Mouse (Mus musculus): ENCODE measurements at regions not wholly inside any gene's neighbourhood (a gene's known extent, or its start where the extent isn't known, plus 50 kb on each side); places are given as distances from the start of the nearest gene placed in this dataset.

DNA sequence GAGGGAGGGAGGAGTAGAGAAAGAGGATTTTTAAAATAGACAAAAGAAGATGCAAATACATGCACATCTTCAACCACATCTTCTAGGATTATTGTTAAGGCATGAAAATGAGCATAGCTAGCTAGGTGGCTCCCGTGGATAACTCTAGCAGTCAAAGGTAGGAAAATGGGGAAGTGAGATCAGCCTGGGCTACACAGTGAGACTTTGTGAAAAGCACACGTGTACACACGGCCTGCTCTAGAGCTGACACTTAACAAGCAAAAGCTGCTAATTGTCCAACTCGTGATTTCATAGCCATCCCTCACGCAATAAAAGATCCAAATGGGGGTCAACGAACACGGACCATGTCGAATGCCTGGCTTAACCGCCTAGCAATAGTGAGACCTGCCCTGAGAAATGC is 642.0 kb upstream of the Sox9 start:
- H3K27ac ChIP-seq (ENCODE audit: low read depth) = no peak overlapping the region
- no peak for ATAC-seq
- 66% methylated on average over 9 of the region's 9 CpGs for WGBS (ENCODE audit: insufficient replicate concordance)
- TF ChIP-seq CTCF (IDR thresholded peaks at IDR 0.05; ENCODE audit: low read depth) (no peak), EP300 (IDR thresholded peaks at IDR 0.05; ENCODE audit: low read depth) (no peak)
- H3K27me3 ChIP-seq (ENCODE audit: insufficient read depth, low read length) = no peaks in the 10 kb centered on the region
- no peak for DNase-seq
- H3K9me3 ChIP-seq (ENCODE audit: low read length) = no peaks in the 10 kb centered on the region
- H3K9ac ChIP-seq (replicated peaks) = no peak overlapping the region
- H3K4me1 ChIP-seq (ENCODE audit: insufficient read depth) = no peaks in the 10 kb centered on the region
- H3K36me3 ChIP-seq (replicated peaks; ENCODE audit: insufficient read depth, low read length) = no peaks in the 10 kb centered on the region
- no peak overlapping the region for H3K4me2 ChIP-seq (ENCODE audit: low read depth, low read length)
- no peak overlapping the region for H3K4me3 ChIP-seq (ENCODE audit: low read depth, low read length)

DNA sequence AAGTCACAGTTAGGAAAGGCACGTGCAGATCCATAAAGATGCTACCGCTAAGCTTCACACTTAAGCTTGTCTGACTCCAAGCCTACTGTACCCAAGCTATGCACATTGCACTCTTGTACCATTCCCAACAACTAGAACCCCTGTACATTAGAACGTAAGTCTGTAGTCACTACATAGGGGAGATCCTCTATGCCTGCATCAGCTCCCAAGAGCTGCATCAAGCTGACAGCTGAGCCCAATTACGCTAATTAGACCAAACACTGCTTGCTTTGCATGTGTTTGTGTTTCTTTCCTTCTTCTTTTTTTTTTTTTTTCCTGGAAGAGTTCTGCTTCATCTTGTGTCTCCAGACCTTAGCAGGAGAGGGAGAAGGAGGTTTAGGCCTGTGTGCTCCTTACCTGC is 641.5 kb upstream of the Sox9 start:
- no peak for TF ChIP-seq EP300 (IDR thresholded peaks at IDR 0.05; ENCODE audit: low read depth)
- no peak for TF ChIP-seq CTCF (IDR thresholded peaks at IDR 0.05; ENCODE audit: low read depth)
- H3K27ac ChIP-seq (ENCODE audit: low read depth) = no peak overlapping the region
- H3K36me3 ChIP-seq (replicated peaks; ENCODE audit: insufficient read depth, low read length) = no peaks in the 10 kb centered on the region
- no peak for DNase-seq
- no peaks in the 10 kb centered on the region for H3K27me3 ChIP-seq (ENCODE audit: insufficient read depth, low read length)
- no peak overlapping the region for H3K4me3 ChIP-seq (ENCODE audit: low read depth, low read length)
- WGBS (ENCODE audit: insufficient replicate concordance) = 76% methylated on average over 4 of the region's 4 CpGs
- no peaks in the 10 kb centered on the region for H3K9me3 ChIP-seq (ENCODE audit: low read length)
- H3K4me1 ChIP-seq (ENCODE audit: insufficient read depth) = no peaks in the 10 kb centered on the region
- no peak overlapping the region for H3K4me2 ChIP-seq (ENCODE audit: low read depth, low read length)
- no peak overlapping the region for H3K9ac ChIP-seq (replicated peaks)
- no peak for ATAC-seq

DNA sequence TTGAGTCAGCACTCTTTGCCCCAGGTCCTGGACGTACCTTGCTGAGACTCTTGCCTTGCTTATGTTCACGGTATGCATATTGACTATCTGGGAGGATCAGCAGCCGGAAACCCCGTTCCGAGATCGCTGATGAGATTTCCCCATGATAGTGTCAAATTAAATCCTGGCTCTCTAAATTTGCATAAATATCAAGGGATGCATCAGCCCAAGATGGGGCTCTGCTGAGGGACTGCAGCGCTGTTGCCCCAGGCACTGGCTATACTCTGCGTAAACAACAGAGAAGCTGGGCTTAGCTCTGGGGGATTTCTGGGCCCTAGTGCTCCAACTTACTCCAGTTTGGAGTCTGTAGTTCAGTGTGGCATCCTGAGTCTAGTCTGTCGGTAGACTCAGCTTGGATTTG is 641.1 kb upstream of the Sox9 start:
- H3K36me3 ChIP-seq (replicated peaks; ENCODE audit: insufficient read depth, low read length) = no peaks in the 10 kb centered on the region
- H3K27ac ChIP-seq (ENCODE audit: low read depth) = no peak overlapping the region
- WGBS (ENCODE audit: insufficient replicate concordance) = 83% methylated on average over 9 of the region's 9 CpGs
- DNase-seq (no peak), ATAC-seq (no peak)
- no peak overlapping the region for H3K9ac ChIP-seq (replicated peaks)
- H3K4me1 ChIP-seq (ENCODE audit: insufficient read depth) = no peaks in the 10 kb centered on the region
- TF ChIP-seq EP300 (IDR thresholded peaks at IDR 0.05; ENCODE audit: low read depth) (no peak), CTCF (IDR thresholded peaks at IDR 0.05; ENCODE audit: low read depth) (no peak)
- H3K4me2 ChIP-seq (ENCODE audit: low read depth, low read length) = no peak overlapping the region
- H3K27me3 ChIP-seq (ENCODE audit: insufficient read depth, low read length) = no peaks in the 10 kb centered on the region
- no peaks in the 10 kb centered on the region for H3K9me3 ChIP-seq (ENCODE audit: low read length)
- H3K4me3 ChIP-seq (ENCODE audit: low read depth, low read length) = no peak overlapping the region

DNA sequence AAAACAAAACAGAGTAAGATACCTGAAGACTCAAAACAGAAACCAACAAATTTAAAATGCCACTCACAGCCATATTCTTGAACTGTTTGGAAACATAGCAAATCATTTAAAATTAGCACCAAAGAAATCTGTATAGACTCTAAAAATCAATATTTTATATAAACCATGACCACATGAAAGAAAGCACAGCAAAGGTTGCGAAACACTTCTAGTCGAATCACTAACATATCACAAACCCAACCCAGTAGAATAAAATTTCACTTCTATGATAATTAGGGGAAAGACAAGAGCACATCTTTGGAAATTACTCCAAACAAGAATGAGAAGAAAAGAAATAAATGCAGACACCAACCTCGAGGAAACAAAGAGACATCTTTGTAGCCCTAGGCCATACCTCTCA is 630.0 kb upstream of the Sox9 start:
- WGBS (ENCODE audit: insufficient replicate concordance) = 75% methylated on average over 3 of the region's 3 CpGs

DNA sequence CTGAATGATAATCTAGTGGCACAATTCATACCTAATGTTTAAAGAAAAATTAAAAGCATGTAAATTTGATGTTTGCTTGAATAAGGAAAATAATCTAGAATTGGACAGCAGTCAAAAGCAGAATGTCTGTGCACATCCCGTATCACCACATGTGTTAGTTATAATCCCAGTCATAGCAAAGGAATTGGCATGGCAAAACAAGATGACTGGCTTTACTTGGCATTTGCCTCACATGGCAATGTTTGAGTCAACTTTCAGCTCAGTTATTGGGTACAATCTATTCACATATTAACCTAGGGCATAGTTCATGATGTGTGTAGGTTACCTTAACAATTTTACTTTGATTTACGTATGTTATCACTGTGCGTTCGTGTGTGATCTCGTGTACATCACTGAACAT is 628.8 kb upstream of the Sox9 start:
- no peak for TF ChIP-seq CTCF (IDR thresholded peaks at IDR 0.05; ENCODE audit: low read depth)
- TF ChIP-seq EP300 (IDR thresholded peaks at IDR 0.05; ENCODE audit: low read depth) = no peak
- DNase-seq (no peak), ATAC-seq (no peak)
- Histone ChIP-seq H3K4me3 (ENCODE audit: low read depth, low read length) (no peak overlapping the region), H3K9me3 (ENCODE audit: low read length) (no peaks in the 10 kb centered on the region), H3K9ac (replicated peaks) (no peak overlapping the region), H3K4me1 (ENCODE audit: insufficient read depth) (no peaks in the 10 kb centered on the region), H3K27me3 (ENCODE audit: insufficient read depth, low read length) (no peaks in the 10 kb centered on the region), H3K4me2 (ENCODE audit: low read depth, low read length) (no peak overlapping the region), H3K27ac (ENCODE audit: low read depth) (no peak overlapping the region), H3K36me3 (replicated peaks; ENCODE audit: insufficient read depth, low read length) (no peaks in the 10 kb centered on the region)
- 83% methylated on average over 5 of the region's 5 CpGs for WGBS (ENCODE audit: insufficient replicate concordance)

More for the DNA sequence above, 630.0 kb upstream of the Sox9 start:
- Histone ChIP-seq H3K4me1 (ENCODE audit: insufficient read depth) (no peaks in the 10 kb centered on the region), H3K27me3 (ENCODE audit: insufficient read depth, low read length) (no peaks in the 10 kb centered on the region), H3K4me3 (ENCODE audit: low read depth, low read length) (no peak overlapping the region), H3K9me3 (ENCODE audit: low read length) (no peaks in the 10 kb centered on the region), H3K27ac (ENCODE audit: low read depth) (no peak overlapping the region), H3K36me3 (replicated peaks; ENCODE audit: insufficient read depth, low read length) (no peaks in the 10 kb centered on the region), H3K9ac (replicated peaks) (no peak overlapping the region), H3K4me2 (ENCODE audit: low read depth, low read length) (no peak overlapping the region)
- no peak for TF ChIP-seq EP300 (IDR thresholded peaks at IDR 0.05; ENCODE audit: low read depth)
- no peak for TF ChIP-seq CTCF (IDR thresholded peaks at IDR 0.05; ENCODE audit: low read depth)
- ATAC-seq = no peak
- no peak for DNase-seq

DNA sequence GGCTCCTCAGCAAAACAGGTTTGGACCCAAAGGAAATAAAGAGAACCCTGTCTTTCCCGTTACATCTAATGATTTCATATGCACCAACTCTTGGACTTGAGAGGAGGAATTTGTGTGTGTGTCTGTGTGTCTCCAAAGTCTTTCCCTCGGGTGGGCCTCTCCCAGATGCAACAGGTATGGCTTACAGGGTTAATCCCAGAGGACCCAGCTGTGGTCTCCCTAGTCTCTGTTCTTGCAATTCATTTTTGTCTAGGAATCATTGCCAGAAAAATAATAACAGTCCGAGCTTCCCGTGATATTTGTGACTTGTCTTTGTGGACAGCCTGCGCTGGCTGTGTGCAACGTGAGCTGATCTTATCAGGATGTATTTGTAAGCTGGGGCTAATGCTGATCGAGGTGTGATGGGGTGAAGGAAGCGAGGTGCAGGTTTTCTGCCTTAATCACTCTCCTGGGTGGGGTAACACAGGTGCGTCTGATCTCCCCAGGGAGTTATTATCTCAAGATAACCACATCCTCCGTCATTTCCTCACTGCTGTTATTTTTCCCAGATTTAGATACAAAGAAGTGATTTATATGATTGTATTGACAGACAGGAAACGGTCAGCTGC is 627.2 kb upstream of the Sox9 start:
- ATAC-seq (no peak), DNase-seq (no peak)
- Histone ChIP-seq H3K27ac (ENCODE audit: low read depth) (no peak overlapping the region), H3K4me3 (ENCODE audit: low read depth, low read length) (no peak overlapping the region), H3K9ac (replicated peaks) (no peak overlapping the region), H3K36me3 (replicated peaks; ENCODE audit: insufficient read depth, low read length) (no peaks in the 10 kb centered on the region), H3K4me2 (ENCODE audit: low read depth, low read length) (no peak overlapping the region), H3K27me3 (ENCODE audit: insufficient read depth, low read length) (no peaks in the 10 kb centered on the region), H3K9me3 (ENCODE audit: low read length) (no peaks in the 10 kb centered on the region), H3K4me1 (ENCODE audit: insufficient read depth) (no peaks in the 10 kb centered on the region)
- 25% methylated on average over 11 of the region's 11 CpGs for WGBS (ENCODE audit: insufficient replicate concordance)
- TF ChIP-seq CTCF (IDR thresholded peaks at IDR 0.05; ENCODE audit: low read depth) = no peak
- no peak for TF ChIP-seq EP300 (IDR thresholded peaks at IDR 0.05; ENCODE audit: low read depth)
